Comparison of ENCODE assay signal across 11 mouse cellular contexts in the genomic region with DNA sequence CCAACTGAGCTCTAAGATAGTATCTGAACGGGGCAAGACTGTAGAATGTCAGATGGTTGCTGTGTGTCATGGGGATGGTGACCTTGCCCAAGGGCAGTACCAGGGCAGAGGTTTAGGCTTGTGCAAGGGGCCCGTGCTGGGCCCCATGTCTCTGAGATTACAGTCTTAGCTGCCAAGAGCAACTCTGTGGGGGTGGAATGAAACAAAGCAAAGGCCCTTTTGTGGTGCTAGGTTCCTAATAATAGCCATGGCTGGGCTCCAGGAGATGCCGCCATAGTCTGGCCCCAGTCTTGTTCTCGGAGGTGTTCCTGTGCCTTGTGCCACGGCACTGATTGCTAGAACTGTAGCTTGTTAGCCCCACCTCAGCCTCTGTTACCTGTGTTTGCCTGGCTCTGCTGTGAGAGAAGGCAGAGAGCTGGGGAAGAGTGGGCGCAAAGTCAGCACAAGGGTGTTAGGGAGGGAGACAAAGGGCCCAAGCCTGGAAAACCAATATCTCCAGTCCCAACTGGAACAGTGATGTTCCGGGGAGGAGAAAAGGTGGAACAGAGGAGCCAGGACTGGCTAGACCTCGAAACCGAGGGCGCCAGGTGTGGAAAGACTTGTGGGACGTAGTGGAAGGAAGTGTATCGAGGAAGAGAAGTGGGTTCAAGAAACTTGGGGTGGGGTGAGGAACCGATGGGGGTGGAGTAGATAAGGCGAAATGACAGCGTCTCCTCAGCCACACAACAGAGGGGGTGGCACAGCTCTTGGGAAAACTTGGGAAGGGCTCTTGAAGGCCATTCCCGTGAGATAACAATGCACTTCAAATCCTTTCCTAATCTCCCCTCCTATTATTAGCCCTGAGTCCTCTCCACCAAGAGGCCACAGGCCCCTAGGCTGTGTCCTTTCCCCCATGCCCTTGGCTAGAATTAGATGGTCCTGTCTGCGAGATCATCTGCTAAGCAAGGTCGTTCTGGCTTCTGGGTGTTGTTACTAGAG. TPM values are rescaled to one million over a fixed set of nuclear protein-coding genes. Genes with fewer than 3 reads are reported as not detected.
DNase-seq lines count a peak whose midpoint lies in the region; ATAC-seq lines count a peak whose summit lies in the region.
"Had no signal": no experiment of that assay in that cellular context is flagged by ENCODE, and none has a peak within 500 bp of the region (broad histone marks: within the 10 kb centered on the region; RNA-seq: fewer than 3 reads in every experiment).

No protein-coding gene starts in this region.

- 0 out of 2 replicates have a peak, but pooled peaks cover 6% of the 10 kb centered on the region for H3K4me1 ChIP-seq in hindbrain, embryonic 15.5 days (replicated peaks)
- H3K4me1 ChIP-seq in hindbrain, embryonic 12.5 days = peaks cover 3% of the 10 kb centered on the region; the same call in 1 of the 2 replicates
- peaks cover 69% of the 10 kb centered on the region for H3K4me1 ChIP-seq in heart, embryonic 10.5 days
- H3K4me1 ChIP-seq: limb, embryonic 13.5 days had no signal

- H3K36me3 ChIP-seq in hindbrain, embryonic 15.5 days = no peaks in the 10 kb centered on the region
- no peaks in the 10 kb centered on the region for H3K36me3 ChIP-seq in hindbrain, embryonic 12.5 days
- H3K36me3 ChIP-seq in heart, embryonic 10.5 days = peaks cover 7% of the 10 kb centered on the region
- H3K36me3 ChIP-seq: limb, embryonic 13.5 days had no signal

- no peak overlapping the region for H3K27ac ChIP-seq in hindbrain, embryonic 15.5 days (replicated peaks)
- no peak overlapping the region for H3K27ac ChIP-seq in hindbrain, embryonic 12.5 days
- peak overlapping the region; percentile 96 for H3K27ac ChIP-seq in heart, embryonic 10.5 days
- H3K27ac ChIP-seq: limb, embryonic 13.5 days had no signal

- 77% methylated on average over 18 of the region's 18 CpGs for WGBS in hindbrain, embryonic 15.5 days
- WGBS in hindbrain, embryonic 12.5 days = 81% methylated on average over 18 of the region's 18 CpGs
- 33% methylated on average over 18 of the region's 18 CpGs for WGBS in heart, embryonic 10.5 days

- no peaks in the 10 kb centered on the region for H3K9me3 ChIP-seq in hindbrain, embryonic 15.5 days
- no peaks in the 10 kb centered on the region for H3K9me3 ChIP-seq in hindbrain, embryonic 12.5 days (replicated peaks)
- H3K9me3 ChIP-seq in heart, embryonic 10.5 days = no peaks in the 10 kb centered on the region; the same call in 1 of the 2 replicates

- no peak overlapping the region for H3K9ac ChIP-seq in hindbrain, embryonic 15.5 days
- no peak overlapping the region for H3K9ac ChIP-seq in hindbrain, embryonic 12.5 days
- H3K9ac ChIP-seq: limb, embryonic 13.5 days had no signal

- H3K4me2 ChIP-seq in hindbrain, embryonic 15.5 days = no peak overlapping the region
- no peak overlapping the region for H3K4me2 ChIP-seq in hindbrain, embryonic 12.5 days (replicated peaks)
- H3K4me2 ChIP-seq: limb, embryonic 13.5 days had no signal

- DNase-seq in brain, adult 2 months (ENCODE audit: low read depth, low spot score) = peak; percentile 73
- peak; percentile 89 for DNase-seq in heart, embryonic 10.5 days (ENCODE audit: low spot score)
- peak; percentile 32 for DNase-seq in lung, postnatal 25 days (ENCODE audit: low spot score)
- no peak for DNase-seq in spleen, adult 18-20 months
- no peak for DNase-seq in left cerebral cortex, postnatal 14 days (ENCODE audit: low spot score in 2 of 2)
- DNase-seq in spleen, postnatal 10 days (ENCODE audit: low spot score in 2 of 2) = no peak
- DNase-seq: gastrocnemius, postnatal 36 days had no signal

- intact Hi-C loops in left cerebral cortex, postnatal 14 days (cut with DNase I) = no loop called here

- no peaks in the 10 kb centered on the region for H3K27me3 ChIP-seq in hindbrain, embryonic 15.5 days
- no peaks in the 10 kb centered on the region for H3K27me3 ChIP-seq in hindbrain, embryonic 12.5 days
- peaks cover 9% of the 10 kb centered on the region; the same call in 1 of the 2 replicates for H3K27me3 ChIP-seq in heart, embryonic 10.5 days (ENCODE audit: insufficient read depth, poor library complexity, severe bottlenecking)
- H3K27me3 ChIP-seq: limb, embryonic 13.5 days had no signal

- ATAC-seq in hindbrain, embryonic 15.5 days (ENCODE audit: low FRiP score, low read depth) = peak; percentile 52; the same call in 1 of the 2 replicates
- ATAC-seq in hindbrain, embryonic 12.5 days (ENCODE audit: low FRiP score) = no peak

- no peak overlapping the region for H3K4me3 ChIP-seq in hindbrain, embryonic 15.5 days
- H3K4me3 ChIP-seq in hindbrain, embryonic 12.5 days = no peak overlapping the region
- H3K4me3 ChIP-seq in heart, embryonic 10.5 days = peak overlapping the region; percentile 45
- H3K4me3 ChIP-seq: limb, embryonic 13.5 days had no signal

RNA-seq across cellular contexts. Expression of a gene that starts 9.7 kb away (rescaled TPM):
- 6.4 and 9.0 TPM in 2 replicates for polyA plus RNA-seq in hindbrain, embryonic 15.5 days (2015; fragmentation: Nextera tagmentation; extraction: Ambion mirVana)
- polyA plus RNA-seq in hindbrain, embryonic 12.5 days (2016; fragmentation: Nextera tagmentation; extraction: Ambion mirVana) = 4.9 and 9.1 TPM in 2 replicates
- 2,022 and 5,104 TPM in 2 replicates for polyA plus RNA-seq in heart, embryonic 10.5 days (2016; fragmentation: Nextera tagmentation; extraction: Ambion mirVana)
- 1 to 10 TPM; 5.6 to 7.8 TPM for total RNA-seq in left cerebral cortex, postnatal 14 days (2021)

RNA-seq across cellular contexts. Expression of a gene that starts 11.1 kb away (rescaled TPM):
- 47.3 and 50.1 TPM in 2 replicates for polyA plus RNA-seq in hindbrain, embryonic 15.5 days (2015; fragmentation: Nextera tagmentation; extraction: Ambion mirVana)
- polyA plus RNA-seq in hindbrain, embryonic 12.5 days (2016; fragmentation: Nextera tagmentation; extraction: Ambion mirVana) = 63.2 and 63.4 TPM in 2 replicates
- polyA plus RNA-seq in heart, embryonic 10.5 days (2016; fragmentation: Nextera tagmentation; extraction: Ambion mirVana) = 73.7 and 88.8 TPM in 2 replicates
- 10 to 100 TPM; 20.2 to 21.6 TPM for total RNA-seq in left cerebral cortex, postnatal 14 days (2021)

RNA-seq across cellular contexts. Expression of a gene that starts 27.4 kb away (rescaled TPM):
- not detected in 2 replicates for polyA plus RNA-seq in hindbrain, embryonic 15.5 days (2015; fragmentation: Nextera tagmentation; extraction: Ambion mirVana)
- not detected in 2 replicates for polyA plus RNA-seq in hindbrain, embryonic 12.5 days (2016; fragmentation: Nextera tagmentation; extraction: Ambion mirVana)
- polyA plus RNA-seq in heart, embryonic 10.5 days (2016; fragmentation: Nextera tagmentation; extraction: Ambion mirVana) = not detected in 2 replicates
- not detected for total RNA-seq in left cerebral cortex, postnatal 14 days (2021)
- total RNA-seq: gastrocnemius, postnatal 36 days had no signal
- polyA plus RNA-seq: limb, embryonic 13.5 days; urinary bladder, adult 2 months had no signal

RNA-seq across cellular contexts. Expression of a gene that starts 37.4 kb away (rescaled TPM):
- polyA plus RNA-seq in hindbrain, embryonic 15.5 days (2015; fragmentation: Nextera tagmentation; extraction: Ambion mirVana) = 0.93 and 0.94 TPM in 2 replicates
- 0.81 and 1.4 TPM in 2 replicates for polyA plus RNA-seq in hindbrain, embryonic 12.5 days (2016; fragmentation: Nextera tagmentation; extraction: Ambion mirVana)
- polyA plus RNA-seq in heart, embryonic 10.5 days (2016; fragmentation: Nextera tagmentation; extraction: Ambion mirVana) = 2,034 and 3,157 TPM in 2 replicates
- total RNA-seq in left cerebral cortex, postnatal 14 days (2021) = 1 to 10 TPM; 2.7 to 3.7 TPM

Comparison
In these comparisons a context has a peak if more than half of its experiments do, and no peak if none do; other contexts are left out.
1. DNase-seq: peak in brain, adult 2 months (single experiment), heart, embryonic 10.5 days (single experiment) and lung, postnatal 25 days (single experiment); none in spleen, adult 18-20 months (0 of 2), left cerebral cortex, postnatal 14 days (0 of 2) and spleen, postnatal 10 days (0 of 2).
2. RNA of a gene that starts 9.7 kb away (polyA plus RNA-seq): 2,022 to 5,104 TPM in heart, embryonic 10.5 days; 6.4 to 9.0 TPM in hindbrain, embryonic 15.5 days and 4.9 to 9.1 TPM in hindbrain, embryonic 12.5 days; every median in the first group is over 100 times any median in the second.